Mouse (Mus musculus) c-Kit-negative CD71-positive TER-119-positive erythroid progenitor cells, embryonic 14.5 days (primary cell): ENCODE data around the gene Rhox2b.
"Not testable (repeated sequence)": the region's sequence is repeated elsewhere in the genome, so short reads cannot be mapped to it uniquely, and the experiment has no call there.

Experiments used
- DNase-seq: peaks from one replicate; pipeline ENCODE4 v3.0.0-alpha.2; 2013; ENCODE audit warnings: low read depth, low spot score

The Rhox2b gene

GRCm38 (mm10) chrX:37411767-37412166 lies at the start of gene Rhox2b:
TSS of gene Rhox2b (plus strand) at chrX:37412067.
- not testable (repeated sequence) for DNase-seq

- not testable (repeated sequence) for DNase-seq
These were observed 32.1 kb upstream of the Rhox2b start, which contains the start of gene Rhox3a2 for GRCm38 (mm10) chrX:37379728-37380127. TSS of gene Rhox3a2 (plus strand) at chrX:37380028.

- not testable (repeated sequence) for DNase-seq
These were observed 21.3 kb upstream of the Rhox2b start, which contains the start of gene Rhox4a2 for GRCm38 (mm10) chrX:37390548-37390947. TSS of gene Rhox4a2 (plus strand) at chrX:37390848.

- not testable (repeated sequence) for DNase-seq
These were observed 20.3 kb downstream of the Rhox2b start, which contains the start of gene Rhox4b for GRCm38 (mm10) chrX:37432194-37432593. TSS of gene Rhox4b (plus strand) at chrX:37432494.

- DNase-seq, result not testable (repeated sequence)
These were observed 41.5 kb downstream of the Rhox2b start, which contains the start of gene Rhox2c for GRCm38 (mm10) chrX:37453380-37453779. TSS of gene Rhox2c (plus strand) at chrX:37453680.

- not testable (repeated sequence) for DNase-seq
These were observed 46.4 kb downstream of the Rhox2b start, which contains the start of gene Rhox3c for GRCm38 (mm10) chrX:37458285-37458684. TSS of gene Rhox3c (plus strand) at chrX:37458585.
